Mouse (Mus musculus) neutrophil, adult 5-6 weeks (primary cell): ENCODE results near the gene Scrg1. TPM values are rescaled to one million over a fixed set of nuclear protein-coding genes. Genes with fewer than 3 reads are reported as not detected.

Experiments used
- ATAC-seq: fragments of 151-379, 151-347 bp; 2 replicates; pipeline ENCODE4 v1.8.0; 2017; ENCODE audit warnings: mild to moderate bottlenecking, moderate TSS enrichment; ENCODE audit not compliant: insufficient number of reproducible peaks, poor library complexity, low FRiP score, severe bottlenecking; ENCODE audit errors: extremely low read depth
- total RNA-seq: library from RNA; stranded (forward); fragments of 200-1000 nt; gene quantifications from 2 replicates; pipeline ENCODE4 v1.2.3, GENCODE M21; 2017

The Scrg1 gene
- total RNA-seq, 1 experiment from 2014 or later: 14.4 TPM

DNA sequence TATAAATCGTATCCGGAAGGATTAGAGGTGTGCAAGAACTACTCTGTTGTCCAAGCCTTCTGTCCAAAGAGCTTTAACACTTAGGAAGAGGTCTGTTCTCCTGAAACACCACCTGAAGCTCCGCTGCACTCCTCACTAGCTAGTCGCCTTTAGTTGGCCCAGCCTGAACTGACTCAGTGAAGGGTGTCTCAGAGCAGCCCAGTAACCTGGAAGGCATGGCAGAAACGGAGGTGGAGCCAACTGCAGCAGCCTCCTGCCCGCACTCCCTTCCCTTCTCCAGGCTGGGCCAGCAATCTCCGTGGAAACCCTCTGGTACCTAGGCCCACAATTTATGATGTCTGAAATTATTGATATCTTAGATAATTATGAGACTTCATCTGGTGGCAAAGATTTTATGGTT is 5.0 kb upstream of the Scrg1 start:
- ATAC-seq: no peak

DNA sequence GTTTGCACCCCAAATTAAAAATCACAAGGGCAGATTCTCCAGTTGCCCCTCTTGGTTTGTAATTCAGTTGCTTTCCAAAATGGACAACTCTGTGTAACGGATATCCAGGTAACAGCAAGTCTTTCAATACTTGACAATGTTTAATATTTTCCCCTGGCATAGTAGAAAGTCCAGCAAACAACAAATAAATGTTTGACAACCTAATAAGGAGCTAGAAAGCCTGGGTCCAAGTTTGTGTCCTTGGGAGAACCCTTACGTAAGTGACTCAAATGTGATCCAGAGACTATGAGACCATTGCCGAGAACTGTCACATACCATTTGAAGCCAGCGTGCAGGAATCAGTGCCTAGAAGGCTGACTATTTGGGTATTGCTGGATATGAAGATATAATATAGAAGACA is 3.8 kb upstream of the Scrg1 start:
- no peak for ATAC-seq

DNA sequence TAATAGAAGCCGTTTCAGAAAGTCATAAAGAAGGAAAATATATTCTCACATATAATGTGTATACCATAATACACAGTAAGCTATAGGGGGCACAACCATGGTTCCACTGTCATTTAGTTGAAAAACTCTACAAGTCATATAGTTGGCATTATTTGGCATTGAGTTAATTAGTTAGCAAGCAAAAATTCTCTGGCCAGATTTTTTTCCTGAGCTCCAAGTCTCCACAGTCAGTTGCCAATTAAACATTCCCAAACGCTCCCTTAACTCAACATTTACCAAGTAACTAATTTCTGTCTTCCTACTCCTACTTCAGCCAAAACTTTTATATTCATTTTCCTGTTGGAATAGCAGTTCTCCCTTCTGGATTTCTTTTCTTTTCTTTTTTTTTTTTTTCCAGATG is 2.4 kb upstream of the Scrg1 start:
- ATAC-seq: no peak

DNA sequence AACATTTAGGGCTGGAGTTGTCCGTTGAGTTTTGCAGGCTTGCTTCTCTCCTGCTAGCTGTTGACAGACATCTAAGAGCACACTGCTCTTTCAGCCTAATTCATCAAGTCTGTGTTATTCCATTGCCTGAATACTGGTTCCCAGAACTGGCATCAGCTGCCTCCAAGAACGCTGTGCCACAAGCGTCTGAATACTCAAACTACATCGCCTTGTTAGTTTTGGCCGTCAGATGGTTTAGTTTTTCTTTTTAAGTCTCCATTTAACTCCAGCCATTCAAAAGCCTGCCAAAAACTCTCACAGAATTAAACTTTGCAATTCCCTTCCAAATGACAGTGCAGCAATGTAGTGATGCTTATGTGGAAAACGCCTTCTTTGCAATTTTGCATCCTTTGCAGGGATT is 1.4 kb downstream of the Scrg1 start:
- no peak for ATAC-seq

DNA sequence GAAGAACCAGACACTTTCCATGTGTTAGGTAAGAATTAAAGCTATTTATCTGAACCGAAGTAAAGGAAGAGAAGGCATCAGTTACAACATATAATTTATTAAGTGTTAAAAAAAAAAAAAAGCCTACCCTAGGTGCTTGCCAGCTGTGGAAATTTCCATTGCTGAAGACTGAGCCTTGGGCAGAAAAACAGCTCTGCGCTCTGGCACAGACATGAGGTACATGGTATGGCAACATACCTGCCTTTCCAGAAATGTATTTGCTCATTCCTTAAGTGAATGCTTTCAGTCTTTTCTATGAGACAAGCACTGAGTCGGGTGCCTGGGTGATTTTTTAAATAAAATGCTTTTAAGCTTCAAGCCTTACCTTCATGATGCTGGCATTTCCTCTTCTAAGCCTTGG is 2.2 kb downstream of the Scrg1 start:
- ATAC-seq: no peak

DNA sequence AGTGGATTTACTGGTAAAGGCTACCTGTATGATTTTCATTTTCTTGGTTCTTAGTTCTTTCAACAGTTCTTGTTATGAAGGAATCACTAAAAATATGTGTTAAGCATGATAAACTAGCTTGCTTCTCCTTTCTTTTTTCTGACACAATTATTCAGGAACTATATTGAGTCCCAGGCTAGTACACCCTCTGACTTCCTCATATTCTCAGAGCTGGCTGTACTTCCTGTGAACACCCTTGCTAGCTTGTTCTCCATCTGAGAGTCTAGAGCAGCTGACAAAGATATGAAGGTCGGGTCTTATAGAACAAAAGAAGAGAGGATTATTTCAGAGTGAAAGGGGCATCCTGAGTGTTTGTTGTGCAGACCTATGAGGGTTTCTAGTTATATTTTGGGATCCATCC is 7.1 kb downstream of the Scrg1 start:
- peak; percentile 84 for ATAC-seq

DNA sequence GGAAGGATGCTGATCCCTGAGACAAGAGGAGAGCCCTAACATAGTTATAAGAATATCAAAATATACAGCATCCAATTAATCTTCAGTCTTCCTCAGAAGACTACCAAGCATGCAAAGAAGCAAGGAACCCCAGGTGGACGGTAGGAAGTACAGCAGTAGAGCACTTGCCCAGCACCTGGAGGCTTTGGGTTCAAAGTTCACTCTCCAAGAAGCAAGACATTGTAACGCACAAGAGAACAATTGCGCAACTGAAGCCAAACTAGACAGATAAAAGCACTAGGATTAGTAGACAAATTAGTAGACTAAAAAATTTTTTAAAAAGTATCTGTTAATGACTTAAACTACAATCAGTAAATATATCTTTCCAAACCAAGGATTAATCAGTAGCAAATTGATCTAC is 8.0 kb downstream of the Scrg1 start:
- no peak for ATAC-seq

DNA sequence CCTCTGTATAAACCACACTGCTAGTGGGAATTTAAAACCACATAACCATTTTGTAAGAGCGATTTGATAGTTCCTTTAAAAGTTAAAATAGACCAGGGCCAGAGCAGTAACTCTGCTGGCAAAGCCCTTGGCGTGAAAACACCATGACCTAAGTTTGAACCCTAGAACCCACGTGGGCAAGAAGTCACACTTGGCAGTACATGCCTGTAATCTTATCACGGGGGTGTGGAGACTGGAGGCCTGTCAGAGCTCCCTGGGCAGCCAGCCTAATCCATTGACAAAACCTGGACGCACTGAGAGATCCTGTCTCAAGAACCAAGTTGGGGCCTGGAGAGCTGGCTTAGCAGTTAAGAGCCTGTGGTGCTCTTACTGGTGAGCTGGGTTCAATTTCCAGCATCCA is 12.9 kb downstream of the Scrg1 start:
- ATAC-seq: no peak

DNA sequence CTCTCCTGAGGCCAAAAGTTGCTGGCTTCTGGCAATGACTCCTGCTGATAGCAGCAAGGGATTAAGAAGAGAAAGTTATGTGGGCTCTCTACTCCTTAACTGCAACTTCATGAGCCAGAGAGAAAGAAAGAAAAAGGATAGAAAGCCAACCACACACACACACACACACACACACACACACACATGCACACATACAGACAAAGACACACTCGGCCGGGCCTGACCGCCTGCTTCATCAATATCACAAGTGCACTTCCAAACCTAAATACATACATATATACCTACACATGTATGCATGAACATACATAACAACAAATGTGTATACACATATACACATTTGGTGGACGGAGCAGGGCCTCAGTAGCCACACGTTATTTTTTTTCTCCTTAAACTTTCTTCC is 15.1 kb downstream of the Scrg1 start:
- no peak for ATAC-seq

DNA sequence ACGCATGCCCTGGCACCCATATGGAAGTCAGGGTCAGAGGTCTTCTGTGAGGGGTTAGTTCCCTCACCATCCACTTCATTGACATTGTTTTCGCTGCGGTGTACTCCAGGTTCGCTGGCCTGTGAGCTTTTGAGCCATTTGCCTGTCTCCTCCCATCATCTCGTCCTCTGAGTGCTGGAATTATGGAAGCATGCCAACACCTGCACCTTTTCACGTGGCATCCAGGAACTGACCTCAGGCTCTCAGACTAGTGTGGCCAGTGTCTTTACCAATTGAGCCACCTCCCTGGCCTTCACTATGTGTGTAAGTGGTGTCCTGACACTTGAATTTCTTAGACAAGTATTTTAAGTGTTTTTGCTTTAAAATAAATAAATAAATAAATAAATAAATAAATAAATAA is 18.0 kb downstream of the Scrg1 start:
- ATAC-seq: no peak

DNA sequence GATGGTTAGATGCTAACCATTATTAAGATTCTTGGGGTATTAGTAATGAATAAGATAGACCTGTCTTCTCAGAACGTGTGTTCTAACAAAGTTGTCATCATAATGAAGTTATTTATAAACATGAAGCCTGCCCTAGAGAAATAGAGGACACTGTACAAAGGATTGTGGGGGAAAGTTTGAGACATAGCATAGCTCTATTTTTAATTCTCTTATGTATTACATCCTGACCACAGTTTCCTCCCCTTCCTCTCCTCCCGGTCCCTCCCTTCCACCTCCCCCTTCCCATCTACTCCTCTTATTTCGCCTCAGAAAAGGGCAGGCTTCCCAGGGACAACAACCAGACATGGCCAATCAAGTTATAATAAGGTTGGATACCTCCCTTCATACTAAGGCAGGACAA is 22.7 kb downstream of the Scrg1 start:
- ATAC-seq: no peak

DNA sequence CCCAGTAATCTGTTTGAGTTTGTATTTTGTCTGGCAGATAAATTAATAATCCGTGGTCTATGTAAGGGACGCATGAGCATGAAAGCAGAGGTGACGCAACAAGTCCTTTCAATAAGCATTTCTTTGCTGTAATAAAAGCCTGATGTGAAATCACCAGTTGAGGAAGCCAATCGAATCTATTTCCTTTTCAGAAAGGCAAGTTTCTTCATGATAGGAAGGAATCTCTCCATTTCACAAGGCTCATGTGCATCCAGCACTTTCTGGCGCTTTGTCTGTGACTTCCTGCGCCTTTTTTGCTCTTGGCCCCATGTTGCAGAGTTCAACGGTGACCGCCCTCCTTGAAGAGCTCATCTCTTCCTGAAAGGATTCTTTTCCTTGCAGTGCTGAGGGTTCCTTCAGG is 24.0 kb downstream of the Scrg1 start:
- no peak for ATAC-seq

DNA sequence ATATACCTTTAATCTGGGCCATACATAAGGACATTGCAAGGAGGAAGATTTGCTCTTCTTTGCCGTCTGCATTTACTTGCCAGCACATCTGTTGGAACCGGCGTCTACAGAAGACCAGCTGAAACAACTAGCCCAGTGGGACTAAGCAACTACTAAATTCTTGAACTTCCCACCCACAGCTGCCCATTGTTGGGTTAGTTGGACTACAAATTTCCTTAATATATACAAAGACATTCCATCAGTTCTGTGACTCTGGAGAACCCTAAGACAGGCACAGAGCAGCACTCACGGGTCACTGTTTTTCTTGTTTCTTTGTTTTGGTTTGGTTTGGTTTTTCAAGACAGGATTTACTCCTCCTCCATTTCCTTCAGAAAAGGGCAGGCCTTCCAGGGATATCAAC is 24.9 kb downstream of the Scrg1 start:
- ATAC-seq: no peak

DNA sequence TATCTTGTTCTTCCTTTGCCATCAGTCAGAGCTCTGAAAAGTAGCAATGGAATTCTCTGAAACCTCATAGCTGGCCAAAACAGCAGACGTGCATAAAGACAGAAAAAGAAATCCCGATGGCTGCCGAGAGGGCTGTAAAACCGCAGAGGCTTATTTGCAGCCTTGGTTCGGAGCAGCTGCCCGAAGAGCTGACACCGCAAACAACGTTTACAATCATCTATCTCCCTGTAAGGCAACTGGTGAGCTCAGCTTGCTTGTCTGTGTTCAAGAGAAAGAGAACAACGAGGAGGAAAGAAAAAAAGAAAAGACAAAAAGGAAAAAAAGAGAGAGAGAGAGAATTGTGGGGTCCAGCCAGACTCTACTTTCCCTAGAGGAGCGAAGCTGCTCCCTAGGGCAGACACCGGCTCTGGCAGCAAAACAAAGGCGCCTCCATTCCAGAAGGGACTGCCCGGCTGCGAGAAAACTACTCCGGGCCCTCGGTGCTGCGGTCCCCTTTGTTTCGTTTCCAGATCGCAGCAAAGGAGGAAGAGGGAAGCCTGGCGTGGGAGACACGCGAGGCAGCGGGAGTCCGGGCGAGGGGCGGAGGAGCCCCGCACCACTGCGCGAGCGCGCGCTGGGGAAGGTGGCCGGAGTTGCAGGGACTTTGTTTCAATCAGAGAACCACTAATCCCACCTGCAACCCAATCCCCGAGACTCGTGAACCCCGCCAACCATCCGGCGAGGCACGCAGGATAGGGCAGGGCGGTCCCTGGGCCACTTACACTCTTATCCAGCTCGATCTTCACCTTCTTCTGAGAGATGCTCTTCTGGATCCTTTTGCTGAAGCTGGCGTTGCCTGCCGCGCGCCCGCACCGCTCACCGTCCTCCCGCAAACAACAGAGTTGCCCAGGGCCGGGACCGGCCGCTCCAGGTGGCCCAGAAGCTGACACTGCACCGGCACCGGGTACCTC is 31.0 kb downstream of the Scrg1 start:
- peak; percentile 7; the same call in 1 of the 2 replicates for ATAC-seq

DNA sequence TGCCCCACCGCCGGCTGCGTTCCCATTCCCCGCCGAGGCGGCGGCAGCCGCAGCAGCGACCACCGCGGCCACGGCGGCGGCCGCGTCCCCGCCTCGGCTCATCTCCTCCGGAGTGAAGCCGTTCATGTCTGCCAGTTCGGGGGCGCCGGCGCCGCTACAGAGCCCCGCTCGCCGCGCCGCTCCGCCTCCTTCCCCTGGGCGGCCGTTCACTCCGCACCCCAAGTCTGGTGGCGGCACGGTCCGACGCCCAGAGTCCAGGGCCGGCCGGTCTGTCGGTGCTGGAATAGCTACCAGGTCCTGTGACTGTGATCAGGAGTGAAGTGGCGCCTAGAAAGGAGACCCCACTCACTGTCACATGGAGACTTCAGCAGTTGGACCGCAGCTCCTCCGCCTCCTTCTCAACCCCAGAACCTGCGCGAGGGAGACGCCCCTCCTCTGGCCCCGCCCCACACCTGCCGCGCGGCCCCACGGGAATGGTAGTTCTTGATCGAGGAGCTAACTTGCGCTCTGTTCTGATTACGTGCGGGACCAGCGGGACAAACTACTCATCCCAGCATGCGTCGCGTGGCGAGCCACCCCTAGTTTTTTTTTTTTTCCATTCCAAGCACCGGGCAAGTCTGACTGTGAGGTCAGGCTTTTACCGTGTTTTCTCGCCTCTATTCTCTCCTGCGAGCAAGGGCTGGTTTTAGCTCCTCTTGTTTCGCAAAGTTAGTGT is 31.9 kb downstream of the Scrg1 start, which contains the start of gene Sap30:
TSS of gene Sap30 (minus strand) at position 420 of the 715 bp plus-strand sequence.
- ATAC-seq: peak; percentile 96

DNA sequence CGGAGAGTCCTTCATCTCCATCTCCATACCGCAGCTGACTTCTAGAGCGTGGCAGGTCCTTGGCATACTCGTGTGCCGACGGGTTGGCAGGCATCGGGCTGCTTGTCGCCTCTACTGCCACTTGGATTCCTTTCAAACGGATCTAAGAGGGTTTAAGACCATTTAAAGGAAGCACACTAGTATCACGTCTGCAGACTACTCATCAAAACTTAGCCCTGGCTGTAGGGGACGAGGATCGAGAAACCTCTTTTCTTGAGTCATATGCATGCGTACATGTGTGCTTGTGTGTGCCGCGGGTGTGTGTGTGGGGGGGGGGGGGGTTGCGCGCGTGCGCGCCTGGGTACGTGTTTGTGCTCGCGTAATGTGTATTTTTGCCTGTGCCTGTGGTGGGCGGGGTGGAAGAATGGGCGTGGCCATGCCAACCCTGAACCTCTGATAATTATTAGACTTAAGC is 32.6 kb downstream of the Scrg1 start:
- ATAC-seq: peak; percentile 45

DNA sequence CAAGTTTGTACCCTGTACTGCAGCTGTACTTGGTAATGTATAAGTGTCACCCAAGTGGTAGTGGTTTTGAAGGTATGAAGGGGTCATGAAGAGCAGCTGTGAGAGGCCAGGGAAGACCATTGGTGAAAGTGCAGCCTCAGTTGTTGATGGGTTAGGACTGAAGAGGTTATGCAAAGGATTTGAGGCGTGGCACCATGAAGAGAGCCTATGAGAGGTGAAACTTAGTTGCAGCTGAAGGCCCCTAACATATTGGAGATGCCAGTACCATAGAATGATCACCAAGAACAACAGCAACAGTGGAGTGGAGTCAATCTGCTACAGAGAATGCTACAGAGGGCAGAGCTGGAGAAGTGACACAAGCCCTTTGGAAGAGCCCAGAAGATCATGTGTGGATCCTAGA is 33.6 kb downstream of the Scrg1 start:
- no peak for ATAC-seq

DNA sequence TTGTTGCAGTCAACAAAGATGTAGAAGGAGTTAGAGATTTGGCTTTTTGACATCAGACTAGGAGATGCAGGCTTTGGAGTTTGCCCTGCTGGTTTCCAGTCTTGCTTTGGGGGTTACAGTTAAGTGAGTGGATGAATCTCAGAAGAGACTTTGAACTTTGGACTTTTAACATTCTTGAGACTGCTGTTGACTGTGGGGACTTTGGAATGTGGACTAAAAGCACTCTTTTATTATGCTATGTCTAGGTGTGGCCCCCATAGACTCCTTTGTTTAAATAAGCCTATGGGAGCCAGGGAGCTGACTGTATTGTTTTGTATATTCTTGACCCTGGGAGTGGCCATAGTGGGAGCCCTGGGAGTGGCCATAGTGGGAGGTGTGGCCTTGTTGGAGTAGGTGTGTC is 34.2 kb downstream of the Scrg1 start:
- ATAC-seq: no peak

DNA sequence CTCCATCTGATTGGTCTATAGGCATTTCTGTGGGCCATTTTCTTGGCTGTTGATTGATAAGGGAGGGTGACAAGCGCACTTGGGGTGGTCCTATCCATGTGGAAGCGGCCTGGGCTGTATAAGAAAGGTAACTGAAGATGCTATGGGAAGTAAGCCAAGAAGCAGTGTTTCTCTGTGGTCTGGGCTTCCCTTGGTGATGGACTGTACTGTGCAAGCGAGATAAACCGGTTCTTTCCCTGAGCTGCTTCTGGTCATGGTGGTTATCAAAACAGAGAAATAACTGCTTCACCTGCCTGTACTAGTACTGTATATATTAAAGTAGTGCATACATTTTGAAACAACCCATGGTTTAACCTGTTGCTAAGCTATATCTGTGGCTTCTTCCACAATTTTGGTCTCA is 36.1 kb downstream of the Scrg1 start:
- ATAC-seq: no peak

DNA sequence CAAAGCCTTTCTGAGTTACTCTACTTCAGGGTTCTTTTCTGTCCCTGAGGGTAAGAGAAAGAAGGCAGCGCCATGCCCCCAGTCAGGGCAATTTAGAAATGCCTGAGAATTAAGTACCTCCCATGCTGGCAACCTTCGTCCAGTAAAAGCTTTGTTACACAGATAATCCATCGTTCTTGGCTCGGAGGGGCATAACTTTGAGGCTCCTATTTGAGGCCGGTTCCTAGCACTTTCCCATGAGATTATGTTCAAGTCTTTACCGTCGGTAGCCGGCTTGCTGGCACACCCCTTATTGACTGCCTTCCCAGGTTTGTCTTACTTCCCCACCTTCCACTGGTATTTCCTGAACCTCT is 42.7 kb downstream of the Scrg1 start:
- ATAC-seq: no peak
